Mouse (Mus musculus): ENCODE data around the gene Erg. TPM values are rescaled to one million over a fixed set of nuclear protein-coding genes. Genes with fewer than 3 reads are reported as not detected.

Erg gene
- polyA plus RNA-seq, 1 experiment from 2014 or later = 2.2 TPM

- 71% methylated on average over 10 of the region's 10 CpGs for WGBS (ENCODE audit: insufficient replicate concordance)
- Histone ChIP-seq H3K9ac (replicated peaks) (no peak overlapping the region), H3K27ac (ENCODE audit: low read depth) (no peak overlapping the region), H3K9me3 (ENCODE audit: low read length) (no peaks in the 10 kb centered on the region), H3K27me3 (ENCODE audit: insufficient read depth, low read length) (no peaks in the 10 kb centered on the region), H3K36me3 (replicated peaks; ENCODE audit: insufficient read depth, low read length) (no peaks in the 10 kb centered on the region), H3K4me2 (ENCODE audit: low read depth, low read length) (no peak overlapping the region), H3K4me3 (ENCODE audit: low read depth, low read length) (no peak overlapping the region), H3K4me1 (ENCODE audit: insufficient read depth) (no peaks in the 10 kb centered on the region)
- ATAC-seq = peak; percentile 55; the same call in 1 of the 2 replicates
- no peak for DNase-seq
- TF ChIP-seq CTCF (IDR thresholded peaks at IDR 0.05; ENCODE audit: low read depth) (no peak), EP300 (IDR thresholded peaks at IDR 0.05; ENCODE audit: low read depth) (no peak)
Measured at GRCm38 (mm10) chr16:95496582-95497300, 89.7 kb downstream of the Erg start.

DNA sequence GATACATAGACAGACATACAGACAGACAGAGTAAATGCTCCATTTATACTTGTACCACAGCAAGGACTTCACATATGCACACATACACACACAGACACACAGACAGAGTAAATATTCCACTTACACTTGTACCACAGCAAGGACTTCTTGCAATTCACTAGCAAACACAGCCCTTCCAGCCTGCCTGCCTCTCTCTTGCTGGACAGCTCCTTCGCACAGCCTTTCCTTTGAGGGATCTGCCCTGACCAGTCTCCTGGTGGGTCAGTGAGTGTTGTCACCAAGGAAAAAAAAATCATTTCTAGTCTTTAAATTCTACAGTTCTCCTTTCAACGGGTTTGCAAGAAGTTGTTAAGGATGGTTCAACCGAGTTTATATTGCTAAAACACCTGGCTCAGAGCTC lies 92.3 kb downstream of the Erg start:
- no peak for TF ChIP-seq CTCF (IDR thresholded peaks at IDR 0.05; ENCODE audit: low read depth)
- no peak for TF ChIP-seq EP300 (IDR thresholded peaks at IDR 0.05; ENCODE audit: low read depth)
- H3K9me3 ChIP-seq (ENCODE audit: low read length) = no peaks in the 10 kb centered on the region
- no peaks in the 10 kb centered on the region for H3K36me3 ChIP-seq (replicated peaks; ENCODE audit: insufficient read depth, low read length)
- H3K4me1 ChIP-seq (ENCODE audit: insufficient read depth) = no peaks in the 10 kb centered on the region
- H3K27ac ChIP-seq (ENCODE audit: low read depth) = no peak overlapping the region
- no peak overlapping the region for H3K9ac ChIP-seq (replicated peaks)
- ATAC-seq (no peak), DNase-seq (no peak)
- WGBS (ENCODE audit: insufficient replicate concordance) = 50% methylated on average over 3 of the region's 3 CpGs
- H3K4me2 ChIP-seq (ENCODE audit: low read depth, low read length) = no peak overlapping the region
- no peaks in the 10 kb centered on the region for H3K27me3 ChIP-seq (ENCODE audit: insufficient read depth, low read length)
- no peak overlapping the region for H3K4me3 ChIP-seq (ENCODE audit: low read depth, low read length)

DNA sequence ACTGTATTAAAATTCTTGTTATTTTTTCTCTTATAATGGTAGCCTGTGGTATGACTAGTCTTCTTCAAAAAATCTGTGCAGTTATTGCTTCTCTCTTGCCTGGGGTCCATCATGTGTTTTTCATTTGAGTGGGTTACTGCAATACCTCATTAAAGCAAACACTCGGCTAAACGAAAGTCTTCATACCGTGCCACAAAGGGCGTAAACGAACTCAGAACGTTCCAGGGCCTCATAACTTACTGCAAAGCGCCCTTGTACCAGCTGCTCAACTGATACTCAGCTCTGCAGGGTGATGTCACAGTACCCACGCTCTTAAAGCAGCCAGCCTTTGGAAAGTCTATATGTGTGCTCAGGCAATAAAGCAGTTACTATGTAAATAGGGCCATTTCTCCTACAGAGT lies 93.1 kb downstream of the Erg start:
- H3K4me1 ChIP-seq (ENCODE audit: insufficient read depth) = no peaks in the 10 kb centered on the region
- no peak overlapping the region for H3K9ac ChIP-seq (replicated peaks)
- H3K4me3 ChIP-seq (ENCODE audit: low read depth, low read length) = no peak overlapping the region
- no peak for ATAC-seq
- 70% methylated on average over 8 of the region's 8 CpGs for WGBS (ENCODE audit: insufficient replicate concordance)
- H3K4me2 ChIP-seq (ENCODE audit: low read depth, low read length) = no peak overlapping the region
- no peak for DNase-seq
- no peaks in the 10 kb centered on the region for H3K36me3 ChIP-seq (replicated peaks; ENCODE audit: insufficient read depth, low read length)
- H3K27ac ChIP-seq (ENCODE audit: low read depth) = no peak overlapping the region
- H3K9me3 ChIP-seq (ENCODE audit: low read length) = no peaks in the 10 kb centered on the region
- TF ChIP-seq CTCF (IDR thresholded peaks at IDR 0.05; ENCODE audit: low read depth) (no peak), EP300 (IDR thresholded peaks at IDR 0.05; ENCODE audit: low read depth) (no peak)
- no peaks in the 10 kb centered on the region for H3K27me3 ChIP-seq (ENCODE audit: insufficient read depth, low read length)

DNA sequence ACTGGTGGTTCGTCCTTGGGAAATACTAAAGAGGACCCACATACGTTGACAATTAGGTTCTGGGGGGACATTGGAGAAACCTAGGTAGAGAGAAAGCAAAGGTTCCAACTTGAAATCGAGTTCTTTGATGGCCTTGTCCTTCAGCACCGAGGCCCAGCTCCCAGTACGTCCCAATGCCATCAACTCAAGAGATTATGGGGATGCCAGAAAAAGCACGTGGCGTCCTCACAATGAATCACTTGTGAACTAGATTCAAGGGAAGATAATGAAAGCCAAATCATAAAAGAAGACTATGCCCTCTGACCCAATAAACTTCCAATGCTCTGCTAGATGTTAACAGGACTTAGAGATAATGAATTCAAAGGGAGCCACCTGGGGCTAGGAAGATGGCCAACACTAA lies 94.2 kb downstream of the Erg start:
- Histone ChIP-seq H3K36me3 (replicated peaks; ENCODE audit: insufficient read depth, low read length) (no peaks in the 10 kb centered on the region), H3K27ac (ENCODE audit: low read depth) (no peak overlapping the region), H3K4me1 (ENCODE audit: insufficient read depth) (no peaks in the 10 kb centered on the region), H3K4me3 (ENCODE audit: low read depth, low read length) (no peak overlapping the region), H3K4me2 (ENCODE audit: low read depth, low read length) (no peak overlapping the region), H3K9ac (replicated peaks) (no peak overlapping the region), H3K27me3 (ENCODE audit: insufficient read depth, low read length) (no peaks in the 10 kb centered on the region), H3K9me3 (ENCODE audit: low read length) (no peaks in the 10 kb centered on the region)
- DNase-seq (no peak), ATAC-seq (no peak)
- WGBS (ENCODE audit: insufficient replicate concordance) = 67% methylated on average over 7 of the region's 7 CpGs
- TF ChIP-seq CTCF (IDR thresholded peaks at IDR 0.05; ENCODE audit: low read depth) (no peak), EP300 (IDR thresholded peaks at IDR 0.05; ENCODE audit: low read depth) (no peak)

DNA sequence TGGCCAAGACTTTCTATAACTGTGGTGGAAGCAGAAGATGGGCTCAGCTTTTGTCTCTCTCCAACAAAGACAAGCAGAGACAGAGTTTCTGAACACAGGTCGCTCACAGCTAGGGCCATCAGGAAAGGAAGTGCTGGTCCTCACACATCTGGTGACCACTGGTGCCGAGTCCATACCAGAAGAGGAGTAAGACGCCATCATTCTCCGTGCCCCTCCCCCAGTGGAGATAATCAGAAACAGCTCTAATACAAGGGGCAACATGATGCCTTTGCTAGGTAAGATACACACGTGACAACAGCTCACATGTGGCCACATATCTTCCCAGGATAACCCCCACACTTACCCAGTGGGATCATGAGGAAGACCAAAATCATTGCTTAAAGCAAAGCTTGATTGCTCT lies 96.0 kb downstream of the Erg start:
- Histone ChIP-seq H3K4me1 (ENCODE audit: insufficient read depth) (no peaks in the 10 kb centered on the region), H3K4me3 (ENCODE audit: low read depth, low read length) (no peak overlapping the region), H3K4me2 (ENCODE audit: low read depth, low read length) (no peak overlapping the region), H3K9me3 (ENCODE audit: low read length) (no peaks in the 10 kb centered on the region), H3K27ac (ENCODE audit: low read depth) (no peak overlapping the region), H3K36me3 (replicated peaks; ENCODE audit: insufficient read depth, low read length) (no peaks in the 10 kb centered on the region), H3K9ac (replicated peaks) (no peak overlapping the region), H3K27me3 (ENCODE audit: insufficient read depth, low read length) (no peaks in the 10 kb centered on the region)
- DNase-seq = no peak
- 66% methylated on average over 5 of the region's 5 CpGs for WGBS (ENCODE audit: insufficient replicate concordance)
- TF ChIP-seq CTCF (IDR thresholded peaks at IDR 0.05; ENCODE audit: low read depth) = no peak
- TF ChIP-seq EP300 (IDR thresholded peaks at IDR 0.05; ENCODE audit: low read depth) = no peak
- no peak for ATAC-seq

DNA sequence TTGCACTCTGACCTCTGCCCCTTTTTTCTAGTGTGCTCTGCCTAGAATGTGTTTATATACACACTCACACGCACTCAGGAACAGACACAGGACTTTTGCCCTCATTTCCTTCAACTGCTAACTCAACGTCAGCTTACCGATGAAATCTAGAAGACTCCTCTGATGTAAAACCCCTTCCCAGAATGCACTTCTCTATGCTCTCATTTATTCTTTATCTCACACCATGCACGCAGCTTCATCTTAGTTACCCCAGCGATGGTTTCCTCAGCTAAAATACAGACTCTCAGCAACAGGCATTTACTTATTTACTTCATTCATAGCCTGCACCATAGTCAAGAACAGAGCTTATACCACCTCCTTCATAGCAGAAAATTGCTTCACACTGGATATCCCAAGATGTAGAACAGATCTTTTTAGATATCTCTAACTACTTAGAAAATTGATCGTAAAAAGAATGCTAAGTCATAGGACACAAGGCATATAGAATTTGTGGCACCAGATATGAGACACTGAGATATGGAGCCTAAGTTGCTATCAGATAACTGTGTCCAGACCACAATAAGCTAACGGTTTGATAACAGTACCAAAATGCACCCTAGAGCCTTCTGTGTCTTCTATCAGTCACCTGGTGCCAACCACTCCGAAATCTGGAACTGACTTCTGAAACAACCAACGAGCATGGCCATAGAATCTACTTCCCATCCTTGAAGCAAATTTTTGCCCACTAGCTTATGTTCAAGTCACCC lies 98.6 kb downstream of the Erg start:
- Histone ChIP-seq H3K4me3 (ENCODE audit: low read depth, low read length) (no peak overlapping the region), H3K27ac (ENCODE audit: low read depth) (no peak overlapping the region), H3K27me3 (ENCODE audit: insufficient read depth, low read length) (no peaks in the 10 kb centered on the region), H3K9ac (replicated peaks) (no peak overlapping the region), H3K9me3 (ENCODE audit: low read length) (no peaks in the 10 kb centered on the region), H3K4me2 (ENCODE audit: low read depth, low read length) (no peak overlapping the region), H3K36me3 (replicated peaks; ENCODE audit: insufficient read depth, low read length) (no peaks in the 10 kb centered on the region), H3K4me1 (ENCODE audit: insufficient read depth) (no peaks in the 10 kb centered on the region)
- ATAC-seq (no peak), DNase-seq (no peak)
- 55% methylated on average over 9 of the region's 9 CpGs for WGBS (ENCODE audit: insufficient replicate concordance)
- TF ChIP-seq CTCF (IDR thresholded peaks at IDR 0.05; ENCODE audit: low read depth) = no peak
- peak; percentile 19; the same call in 1 of the 2 replicates for TF ChIP-seq EP300 (IDR thresholded peaks at IDR 0.05; ENCODE audit: low read depth)

Measured in liver, postnatal 0 days (tissue).